Mouse (Mus musculus): ENCODE measurements around the gene Arid5a.

- TF ChIP-seq CTCF (IDR thresholded peaks at IDR 0.05; ENCODE audit: low read depth, low read length) = no peak
- TF ChIP-seq POLR2A (IDR thresholded peaks at IDR 0.05; ENCODE audit: borderline replicate concordance, low read depth, low read length) = no peak
Observed at GRCm38 (mm10) chr1:36368969-36369645, 61.6 kb downstream of the Arid5a start, which contains the start of gene Kansl3.
